Mouse (Mus musculus) MEL (cell line): ENCODE measurements around the gene Synrg.

Experiments
- GATA1 ChIP-seq: IDR thresholded peaks from 2 replicates; pipeline ENCODE4 v1.6.1; 2011; ENCODE audit warnings: low read depth, low read length, improper control_type of control experiment
- POLR2A ChIP-seq, 2 experiments: IDR thresholded peaks; 2 replicates each; pipeline ENCODE4 v1.6.1; 2011 to 2012; ENCODE audit warnings: low read length in 2 of 2, mild to moderate bottlenecking in 2 of 2, control low read depth in 1 of 2, improper control_type of control experiment in 1 of 2, low read depth in 1 of 2, moderate library complexity in 1 of 2; ENCODE audit not compliant: control insufficient read depth in 1 of 2, insufficient read depth in 1 of 2, poor library complexity in 1 of 2
- SIN3A ChIP-seq: IDR thresholded peaks from 2 replicates; pipeline ENCODE4 v1.6.1; 2012; ENCODE audit warnings: low read length, improper control_type of control experiment, inconsistent platforms
- SMC3 ChIP-seq: IDR thresholded peaks from 2 replicates; pipeline ENCODE4 v1.6.1; 2011; ENCODE audit warnings: low read depth, low read length, improper control_type of control experiment

DNA sequence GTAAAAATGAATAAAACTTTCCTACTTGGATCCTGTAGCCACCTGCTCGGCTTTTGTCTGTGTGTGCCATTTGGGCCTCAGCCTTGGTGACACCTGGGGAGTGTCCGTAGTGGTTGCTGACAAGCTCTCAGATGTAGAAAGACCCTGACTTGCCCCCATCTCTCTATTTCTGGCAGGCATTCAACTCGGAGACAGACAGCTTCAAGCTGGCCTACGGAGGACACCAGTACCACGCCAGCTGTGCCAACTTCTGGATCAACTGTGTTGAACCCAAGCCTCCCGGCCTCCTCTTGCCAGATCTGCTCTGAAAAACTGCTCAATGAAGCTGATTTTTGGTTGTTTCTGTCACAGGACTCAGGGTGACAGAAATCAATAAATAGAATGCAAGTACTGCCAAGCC lies 76.4 kb downstream of the Synrg start:
- TF ChIP-seq SMC3: no peak
- no peak for TF ChIP-seq GATA1
- TF ChIP-seq POLR2A (IDR thresholded peaks at IDR 0.05; ENCODE audit: control insufficient read depth in 1 of 2, insufficient read depth in 1 of 2, low read depth in 1 of 2, low read length in 2 of 2, poor library complexity in 1 of 2): no peak
- TF ChIP-seq SIN3A: no peak
